Mouse (Mus musculus) liver, embryonic 11.5 days (tissue): ENCODE data around the gene Htr5b. TPM values are rescaled to one million over a fixed set of nuclear protein-coding genes. Genes with fewer than 3 reads are reported as not detected.

Source experiments
- polyA plus RNA-seq: library from polyadenylated mRNA; unstranded; fragments of >200 nt; fragmentation: Nextera tagmentation; extraction: Ambion mirVana; gene quantifications from 2 replicates; pipeline ENCODE4 v1.2.1, GENCODE M21; 2014

Htr5b gene
- polyA plus RNA-seq, 1 experiment from 2014 or later, result not detected

Other genes with a start within 250 kb of the Htr5b start
- gene Insig2, start 195.9 kb downstream of the Htr5b start, polyA plus RNA-seq, result 8.7 and 9.8 TPM in 2 replicates
- gene Ccdc93, start 97.4 kb downstream of the Htr5b start, polyA plus RNA-seq, result 9.2 and 10.1 TPM in 2 replicates
- gene Ddx18, start 39.5 kb upstream of the Htr5b start, polyA plus RNA-seq, result 98.0 and 107 TPM in 2 replicates